Mouse (Mus musculus) left cerebral cortex, postnatal 10 days (tissue): ENCODE data around the gene Parva. TPM values are rescaled to one million over a fixed set of nuclear protein-coding genes. Genes with fewer than 3 reads are reported as not detected.
A peak's percentile ranks its signal among the peaks of the same experiment; 100 is the strongest.

ENCODE experiments used
- DNase-seq, 2 experiments: peaks; one replicate each; pipeline ENCODE4 v3.0.0; 2021 to 2022; ENCODE audit warnings: low spot score in 2 of 2, mixed read lengths in 1 of 2; ENCODE audit errors: extremely low spot score in 1 of 2
- intact Hi-C: fragments of 180-260 bp; cut with DNase I; formaldehyde crosslinking; loops from one replicate; pipeline ENCODE4 v1.15.1; 2025
- total RNA-seq, 2 experiments: library from RNA; stranded (reverse); gene quantifications; 2 replicates each; pipeline ENCODE4 v1.2.3; 2021

Gene Parva
- total RNA-seq, 2 experiments from 2014 or later: 38.6 to 38.8 TPM

DNA sequence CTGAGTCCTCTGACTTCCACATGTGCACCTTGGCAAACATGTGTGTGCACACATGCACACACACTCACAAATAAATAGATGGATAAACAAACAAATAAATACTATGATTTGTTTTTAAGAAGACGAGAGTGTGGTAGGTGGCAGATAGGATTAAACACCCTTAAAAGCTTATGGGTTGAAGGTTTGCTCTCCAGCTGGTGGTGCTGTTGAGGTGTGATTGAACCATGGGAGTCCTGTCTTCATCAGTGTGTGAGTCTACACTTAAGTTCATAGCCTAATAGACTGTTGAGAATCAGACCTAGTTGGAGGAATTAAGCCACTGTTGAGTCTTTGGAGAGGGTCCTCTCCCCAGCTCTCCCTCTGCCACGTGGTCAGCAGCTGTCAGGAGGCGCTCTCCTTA is 38.6 kb downstream of the Parva start:
- intact Hi-C loops: loop anchor here (5.0 kb wide), 1 partner anchor 211 kb away; the partner anchor contains the start of gene Tead1
- DNase-seq: no peak

DNA sequence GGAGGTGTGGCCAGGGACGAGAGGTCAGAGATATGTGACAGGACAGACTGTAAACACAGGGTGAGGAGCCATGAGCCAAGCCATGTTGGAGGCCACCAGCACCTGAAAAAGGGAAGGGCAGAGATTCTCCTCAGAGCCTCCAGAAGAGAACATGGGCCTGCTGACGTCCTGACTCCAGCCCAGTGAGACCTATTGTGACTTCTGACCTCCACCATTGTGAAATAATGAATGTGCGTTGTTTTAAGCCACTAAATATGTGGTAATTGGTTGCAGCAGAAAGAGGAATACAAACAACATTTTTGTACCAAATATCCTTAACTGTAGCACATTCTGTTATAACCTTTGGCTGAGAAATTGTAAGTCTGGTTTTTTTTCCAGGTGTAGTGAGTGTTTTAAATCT is 39.5 kb downstream of the Parva start:
- DNase-seq: no peak
- intact Hi-C loops: loop anchor here (5.0 kb wide), 1 partner anchor 211 kb away; the partner anchor contains the start of gene Tead1

DNA sequence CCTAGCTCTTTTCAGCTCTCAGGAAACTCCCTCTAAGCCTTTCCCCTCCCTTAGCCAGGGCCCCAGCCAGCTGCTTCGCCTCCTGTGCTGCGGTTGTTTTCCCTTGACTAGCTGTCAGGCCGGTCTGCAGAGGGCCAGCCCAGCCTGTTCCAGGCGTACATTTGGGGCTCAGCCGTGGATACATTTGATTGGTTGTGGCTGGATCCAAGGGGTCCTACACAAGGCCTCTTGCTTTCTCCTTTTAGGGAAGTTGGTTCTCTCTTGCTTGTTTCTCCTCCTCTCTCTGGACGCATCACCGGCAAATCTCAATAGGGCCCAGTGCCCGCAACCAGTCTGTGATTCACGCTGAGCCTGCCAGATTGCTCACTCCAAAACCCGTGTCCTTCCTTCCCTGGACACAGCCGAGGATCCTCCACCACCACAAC is 40.4 kb downstream of the Parva start:
- intact Hi-C loops: loop anchor here (2.0 to 5.0 kb wide), 2 partner anchors 210 to 401 kb away; partner anchors contain the start of gene Tead1
- peak in 1 of 2 experiments; percentile 48 for DNase-seq

DNA sequence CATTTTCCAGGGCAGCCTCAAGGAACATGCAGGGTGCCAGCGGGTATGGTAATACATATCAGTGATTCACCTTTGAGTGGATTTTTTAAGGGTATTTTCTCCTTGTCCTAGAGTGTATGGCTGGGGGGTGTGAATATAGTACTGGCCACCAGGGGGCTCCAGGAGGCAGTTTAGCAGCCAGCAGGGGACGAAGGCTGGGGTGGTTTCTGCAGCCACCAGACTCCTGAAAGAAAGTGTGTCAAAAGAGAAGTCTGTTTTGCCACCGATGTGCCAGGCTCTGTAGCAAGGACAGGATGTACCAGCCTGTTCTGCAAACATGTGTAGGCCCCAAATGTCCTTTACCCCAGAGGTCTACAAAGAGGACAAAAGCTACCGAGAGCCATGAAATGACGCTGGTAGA is 42.5 kb downstream of the Parva start:
- intact Hi-C loops: loop anchor here (2.0 to 5.0 kb wide), 2 partner anchors 207 to 399 kb away; partner anchors contain the start of gene Tead1
- DNase-seq: peak; percentile 68 to 82

DNA sequence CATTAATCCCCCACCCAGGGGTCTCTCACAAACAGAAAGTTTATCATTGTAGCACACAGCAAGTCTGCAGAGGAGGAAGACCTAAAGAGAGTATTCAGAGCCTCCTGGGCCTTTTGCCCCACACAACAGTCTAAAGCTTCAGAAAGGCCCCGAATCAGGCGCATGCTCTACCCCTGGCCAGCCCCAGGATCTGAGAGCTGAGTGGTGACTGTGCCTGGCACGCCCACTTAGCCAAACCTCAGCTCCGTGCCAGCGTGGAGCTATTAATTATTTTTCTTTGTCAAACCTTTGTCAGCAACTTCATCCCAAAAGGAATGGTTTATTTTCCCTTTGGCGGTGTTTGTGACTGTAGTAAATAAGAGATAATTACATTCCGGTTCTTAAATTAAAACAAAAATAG is 44.0 kb downstream of the Parva start:
- no peak for DNase-seq
- intact Hi-C loops: no loop called here

DNA sequence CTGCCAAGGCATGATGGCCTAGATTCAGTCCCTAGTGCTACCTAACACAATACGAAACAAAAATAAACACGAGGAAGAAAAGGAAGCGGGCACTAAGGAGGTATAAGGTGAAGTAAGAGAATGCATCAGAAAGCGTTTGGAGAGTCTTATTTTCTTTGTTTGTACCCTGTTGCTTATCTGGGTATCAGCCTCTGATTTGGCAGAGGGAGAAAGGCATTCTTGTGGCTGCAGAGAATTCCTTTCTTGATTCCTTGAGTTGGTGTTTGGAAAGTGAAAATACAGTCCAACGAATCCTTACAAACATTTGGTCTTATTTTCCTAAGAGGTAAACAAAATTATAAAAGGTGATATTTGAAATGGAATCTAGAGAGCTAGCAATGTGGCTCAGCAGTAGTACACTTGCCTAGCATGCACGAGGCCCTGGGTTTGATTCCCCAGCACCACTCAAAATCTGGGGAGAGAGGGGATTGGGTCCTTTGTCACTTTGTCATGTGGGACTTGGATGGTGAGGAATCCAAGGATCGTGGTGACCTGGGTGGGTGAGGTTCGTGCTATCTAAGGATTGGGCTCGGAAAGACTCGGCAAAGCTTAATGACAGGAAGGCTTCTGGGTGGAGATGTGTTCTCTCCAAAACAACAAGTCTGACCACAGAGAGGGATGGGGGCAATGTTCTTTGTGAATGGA is 44.9 kb downstream of the Parva start:
- intact Hi-C loops: no loop called here
- no peak for DNase-seq

DNA sequence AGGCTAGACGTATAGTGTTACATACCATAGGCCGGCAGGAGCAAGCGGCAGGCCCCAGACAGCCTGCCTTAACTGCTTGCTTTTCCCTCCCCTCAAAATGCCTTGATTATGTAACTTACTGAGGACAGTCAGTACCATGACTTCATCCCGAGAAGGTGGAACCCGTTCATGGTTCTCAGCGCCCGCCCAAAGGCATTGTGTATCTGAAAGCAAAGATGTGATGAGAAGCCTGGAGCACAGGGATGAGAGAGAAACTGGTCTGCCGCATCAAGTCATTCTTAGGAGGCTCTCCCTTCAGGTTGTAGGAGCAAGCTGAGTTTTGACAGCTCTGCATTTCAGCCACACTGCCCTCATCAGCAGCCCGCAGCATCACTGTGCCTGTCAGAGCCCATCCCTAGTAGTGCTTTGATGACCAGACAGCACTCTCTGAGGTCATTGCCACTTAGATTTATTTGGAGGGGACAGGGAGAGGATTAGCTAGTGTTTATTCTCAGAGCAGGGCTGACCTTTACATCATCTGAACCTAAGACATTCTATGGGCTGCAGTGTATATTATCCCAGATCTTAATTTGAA is 45.5 kb downstream of the Parva start:
- DNase-seq: no peak
- intact Hi-C loops: no loop called here

DNA sequence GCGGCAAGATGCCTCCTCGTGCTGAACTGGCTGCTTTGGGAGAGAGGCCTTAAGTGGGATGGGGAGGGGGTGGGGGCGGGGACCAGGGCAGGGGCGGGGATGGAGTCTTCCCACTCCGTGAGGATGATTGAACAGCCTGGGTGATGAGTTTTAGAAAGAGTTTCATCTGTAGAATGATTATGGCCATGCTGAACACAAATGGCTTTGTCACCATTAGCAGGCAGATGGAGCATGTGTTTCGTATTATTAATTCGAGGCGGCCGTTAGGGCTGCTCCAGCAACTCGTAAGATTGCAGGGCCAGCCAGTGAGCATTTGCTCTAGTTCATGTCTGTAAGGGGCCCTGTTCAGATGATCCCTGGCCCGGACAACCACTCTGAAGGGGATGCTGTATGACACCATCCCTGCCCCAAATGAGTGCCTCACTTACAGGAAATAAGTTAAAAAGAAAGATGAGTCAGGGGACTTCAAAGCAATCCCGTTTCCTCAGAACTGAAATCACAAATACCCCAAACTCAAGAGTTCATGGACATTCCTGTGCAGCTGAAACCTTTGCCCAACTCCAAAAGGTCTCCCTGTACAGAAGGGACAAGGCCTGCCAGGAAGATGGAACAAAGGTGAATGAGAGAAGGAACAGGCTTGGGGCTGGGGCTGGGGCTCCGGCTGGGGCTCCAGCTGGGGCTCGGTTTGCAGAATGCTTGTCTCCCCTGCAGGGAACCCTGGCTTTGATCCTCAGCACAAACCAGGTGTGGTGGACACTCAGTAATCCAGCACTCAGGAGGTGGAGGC is 46.5 kb downstream of the Parva start:
- DNase-seq: no peak
- intact Hi-C loops: no loop called here

DNA sequence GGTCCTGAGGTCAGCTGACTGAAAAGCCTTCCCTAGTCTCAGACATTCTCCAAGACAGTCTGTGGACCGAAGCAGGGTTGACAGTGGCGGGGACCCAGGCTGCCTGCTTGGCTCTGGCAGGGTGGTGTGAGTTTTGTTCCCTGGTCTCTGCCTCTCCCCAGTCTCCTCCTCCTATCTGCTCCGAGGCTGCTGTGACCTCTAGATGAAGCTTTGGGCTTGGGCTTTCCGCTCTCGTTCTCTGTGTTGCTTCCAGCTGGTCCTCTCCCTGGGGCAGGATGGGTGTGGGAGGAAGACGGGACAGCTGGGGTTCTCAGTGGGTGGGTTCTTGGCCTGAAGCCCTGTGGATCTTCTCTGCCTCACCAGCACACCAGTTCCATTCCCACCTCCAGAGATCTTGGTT is 51.8 kb downstream of the Parva start:
- peak in 1 of 2 experiments; percentile 84 for DNase-seq
- intact Hi-C loops: no loop called here

DNA sequence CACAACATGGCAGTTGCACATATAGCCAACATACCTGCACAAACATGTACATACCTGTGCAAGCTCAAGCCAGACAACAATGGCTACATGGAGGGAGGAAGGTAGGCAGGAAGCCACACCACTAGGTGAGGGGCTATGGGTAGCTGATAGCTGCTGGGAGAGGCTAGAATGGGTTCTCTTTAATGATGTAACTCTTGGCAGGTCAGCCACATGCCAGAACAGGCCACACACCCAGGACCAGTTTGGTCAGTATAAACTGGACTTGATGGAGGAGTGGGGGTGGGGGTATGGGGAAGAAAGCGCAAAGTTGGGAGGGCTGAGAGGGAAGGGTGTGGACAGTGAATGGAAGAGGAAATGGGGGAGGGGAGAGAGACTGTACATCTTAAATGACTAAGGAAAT is 53.7 kb downstream of the Parva start:
- no peak for DNase-seq

DNA sequence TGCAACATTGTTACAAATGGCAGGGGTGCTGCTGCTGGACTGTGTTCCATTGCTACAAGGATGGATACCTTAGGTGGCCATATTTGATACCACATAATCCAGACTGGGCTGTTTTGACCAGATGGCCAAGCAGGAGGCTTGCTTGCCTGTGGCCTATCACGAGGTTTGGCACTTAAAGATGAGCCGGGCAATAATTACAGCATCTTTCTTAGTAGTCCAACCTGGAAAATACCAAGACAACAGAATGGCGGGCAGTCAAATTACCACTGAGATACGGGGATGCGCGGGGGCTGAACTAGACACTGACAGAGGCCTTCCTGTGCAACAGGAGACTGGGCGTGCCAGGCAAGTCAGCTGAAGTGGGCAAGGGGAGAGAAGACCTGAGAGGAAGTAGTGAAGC is 55.3 kb downstream of the Parva start:
- DNase-seq: no peak
- intact Hi-C loops: no loop called here

More for the DNA sequence above, 53.7 kb downstream of the Parva start:
- intact Hi-C loops: no loop called here

DNA sequence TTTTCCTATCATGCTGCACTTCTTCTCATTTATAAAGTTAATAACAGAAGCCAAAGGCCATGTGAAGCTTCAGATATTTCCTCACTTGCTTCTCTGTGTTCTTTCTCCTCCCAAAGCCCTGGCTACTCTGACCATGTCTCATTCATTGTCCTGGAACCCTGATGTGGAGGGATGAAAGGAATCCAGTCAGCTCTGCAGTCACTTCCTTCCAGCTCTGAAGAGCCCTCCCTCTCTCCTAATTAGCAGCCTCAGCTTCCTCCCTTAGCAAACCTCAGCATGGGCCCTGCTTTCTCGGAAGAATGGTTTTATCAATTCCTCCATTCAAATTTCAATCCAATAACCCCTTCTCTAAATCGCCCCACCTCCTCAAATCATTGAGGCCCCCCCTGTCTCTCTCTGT is 56.1 kb downstream of the Parva start:
- DNase-seq: no peak
- intact Hi-C loops: no loop called here

DNA sequence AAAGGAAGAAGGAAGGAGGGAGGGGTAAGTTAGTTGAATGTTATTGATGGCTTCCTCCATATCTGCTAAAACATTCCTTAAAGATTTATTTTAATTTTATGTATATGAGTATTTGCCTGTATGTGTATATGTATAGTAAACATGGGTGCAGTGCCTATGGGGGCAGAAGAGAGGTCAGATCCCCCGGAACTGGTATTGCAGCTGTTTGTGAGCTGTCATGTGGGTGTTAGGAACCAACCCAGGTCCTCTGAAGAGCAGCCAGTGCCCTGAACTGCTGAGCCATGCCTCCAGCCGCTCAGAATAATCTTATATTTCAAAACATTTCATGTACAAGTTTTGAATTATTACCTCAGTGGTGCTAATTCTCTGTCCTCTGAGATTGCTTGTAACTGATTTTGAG is 63.5 kb downstream of the Parva start:
- intact Hi-C loops: no loop called here
- DNase-seq: no peak

DNA sequence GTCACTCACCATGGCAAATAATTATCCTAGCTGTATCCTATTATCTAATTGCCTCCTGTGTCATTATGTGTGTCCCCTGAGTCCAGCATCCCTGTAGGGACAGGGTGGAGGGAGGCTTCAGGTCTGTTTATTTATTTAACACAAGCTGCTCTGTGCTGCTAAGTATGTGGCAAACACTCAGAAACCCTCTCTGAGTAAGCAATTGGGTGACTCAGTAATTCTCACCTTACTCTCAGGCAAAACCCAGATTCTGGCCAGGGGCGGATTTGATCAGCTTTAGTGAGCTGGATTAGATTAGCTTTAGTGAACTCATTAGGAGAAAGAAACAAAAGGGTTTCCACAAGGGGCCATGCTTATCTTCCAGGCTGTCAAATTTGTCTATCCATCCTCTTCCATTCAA is 64.4 kb downstream of the Parva start:
- no peak for DNase-seq
- intact Hi-C loops: no loop called here

DNA sequence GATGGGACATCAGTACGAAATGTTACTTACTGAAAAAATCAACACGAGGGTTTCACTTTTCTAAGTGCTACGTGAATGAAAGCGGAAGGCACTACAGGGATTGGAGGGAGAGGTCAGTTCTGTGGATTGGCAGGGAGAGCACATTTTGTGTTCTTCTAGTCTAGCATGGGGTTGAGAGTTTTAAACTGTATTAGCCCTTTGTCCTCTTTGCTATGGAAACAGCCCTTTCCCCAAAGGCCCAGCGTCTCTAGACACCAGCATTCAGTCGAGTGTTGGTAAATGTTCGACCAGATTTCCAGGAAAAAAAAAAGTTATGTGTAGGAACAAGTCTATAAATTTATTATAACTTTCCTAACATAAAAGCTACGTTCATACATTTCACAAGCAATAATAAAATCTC is 68.6 kb downstream of the Parva start:
- intact Hi-C loops: no loop called here
- DNase-seq: no peak

DNA sequence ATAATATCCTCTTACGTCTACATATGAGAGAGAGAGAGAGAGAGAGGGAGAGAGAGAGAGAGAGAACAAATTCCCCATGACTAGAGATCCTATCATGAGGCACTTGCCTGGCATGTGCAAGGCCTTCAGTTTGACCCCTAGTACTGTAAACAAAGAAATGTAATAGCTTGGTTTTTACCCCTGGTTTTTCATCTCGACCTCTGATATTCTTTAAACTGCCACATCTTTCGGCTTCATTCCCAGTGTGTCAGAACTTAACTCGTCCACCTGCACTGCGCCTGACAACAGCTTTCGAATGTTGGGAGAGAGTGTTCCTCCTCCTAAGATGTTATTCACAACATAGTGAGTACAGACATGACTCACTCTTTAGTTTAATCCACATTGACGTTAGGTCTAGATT is 69.6 kb downstream of the Parva start:
- intact Hi-C loops: no loop called here
- no peak for DNase-seq

DNA sequence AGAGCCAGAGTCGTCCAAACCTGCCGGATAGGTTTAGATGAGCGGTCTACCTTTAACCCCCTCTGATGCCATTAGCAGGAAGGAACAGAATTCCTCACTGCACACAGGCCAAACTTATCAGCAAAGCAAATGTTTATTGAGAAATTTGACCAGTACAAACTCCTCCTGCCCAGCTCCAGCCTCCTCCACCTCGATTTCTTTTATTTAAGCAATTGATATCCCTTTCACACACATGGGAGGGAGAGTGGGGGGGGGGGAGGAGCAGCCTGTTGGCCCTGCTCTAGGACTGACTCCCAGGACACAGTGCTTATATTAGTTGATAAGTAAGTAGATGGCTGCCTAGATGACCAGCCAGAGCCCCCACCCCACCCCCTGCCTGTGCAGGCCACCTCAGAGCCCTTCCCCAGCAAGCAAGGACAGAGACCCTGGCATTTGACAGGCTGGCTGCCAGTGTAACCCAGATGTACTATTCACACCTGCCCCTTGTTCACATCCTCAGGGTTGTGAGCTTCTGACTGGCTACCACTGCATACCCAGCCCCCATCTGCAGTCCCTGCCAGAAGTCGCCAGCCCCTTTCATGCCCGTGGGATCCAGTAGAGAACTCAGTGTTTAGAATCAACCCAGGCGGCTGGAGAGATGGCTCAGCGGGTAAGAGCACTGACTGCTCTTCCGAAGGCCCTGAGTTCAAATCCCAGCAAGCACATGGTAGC is 71.4 kb downstream of the Parva start:
- no peak for DNase-seq
- intact Hi-C loops: no loop called here

DNA sequence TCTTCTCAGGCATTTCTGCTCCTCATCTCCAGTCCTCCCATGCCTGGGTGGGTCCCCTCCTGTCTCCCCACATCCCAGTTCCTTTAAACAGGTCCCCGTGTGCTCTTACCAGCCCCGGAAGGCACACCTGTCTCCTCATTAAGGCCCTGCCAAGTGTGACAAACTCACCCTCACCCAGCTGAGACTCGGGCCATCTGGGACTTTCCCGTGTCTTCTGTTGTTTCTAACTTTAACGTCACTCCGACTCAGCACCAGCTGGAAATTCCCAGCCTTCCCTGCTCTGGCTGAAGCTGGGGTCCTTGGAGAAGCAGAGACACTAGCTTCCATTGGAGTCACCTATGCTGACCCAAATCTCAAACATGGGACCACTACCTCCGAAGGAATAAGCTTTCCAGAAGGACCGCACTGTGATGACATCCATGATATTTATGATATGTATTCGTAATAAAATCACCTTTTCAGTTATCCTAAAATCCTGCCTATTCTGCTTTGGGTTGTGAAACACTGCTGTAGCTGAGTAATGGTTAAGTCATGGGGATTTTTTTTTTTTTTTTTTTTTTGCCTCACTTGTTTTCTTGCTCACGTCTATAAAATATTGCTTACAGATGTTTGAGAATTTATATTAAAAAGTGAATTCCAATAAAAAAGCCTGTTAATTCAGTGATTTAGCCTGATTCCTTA is 72.3 kb downstream of the Parva start:
- intact Hi-C loops: no loop called here
- DNase-seq: no peak

DNA sequence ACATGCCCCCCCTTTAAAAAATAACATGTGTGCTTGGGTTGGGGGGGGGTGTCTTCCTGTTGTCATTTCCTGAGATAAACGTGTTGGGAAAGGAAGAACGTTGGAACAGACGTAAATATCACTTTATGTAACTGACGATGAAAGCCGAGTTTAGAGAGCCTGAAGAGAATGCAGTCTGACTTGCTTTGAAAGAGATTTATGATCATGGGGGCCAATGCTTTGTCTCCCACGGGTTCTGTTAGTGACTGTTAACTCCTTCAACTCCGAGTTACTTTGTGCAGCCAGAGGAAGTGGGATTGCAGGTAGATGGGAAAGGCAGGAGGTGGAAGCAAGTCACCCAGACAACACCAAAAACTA is 72.8 kb downstream of the Parva start:
- intact Hi-C loops: no loop called here
- no peak for DNase-seq
